Mouse (Mus musculus) lung, adult 2 months (tissue): ENCODE data around the gene Sox18. TPM values are rescaled to one million over a fixed set of nuclear protein-coding genes. Genes with fewer than 3 reads are reported as not detected.

Experiments
- DNase-seq: peaks from one replicate; pipeline ENCODE4 v3.0.0; 2022
- H3K4me1 ChIP-seq: fragments of 200-500 bp; 2 replicates; pipeline ENCODE4 v1.6.1; 2011; ENCODE audit warnings: low read length; ENCODE audit not compliant: control insufficient read depth, insufficient read depth
- H3K4me3 ChIP-seq: fragments of 200-500 bp; replicated peaks from 2 replicates; pipeline ENCODE3; 2011; ENCODE audit warnings: low read depth, mild to moderate bottlenecking, control low read depth, low read length; ENCODE audit errors: extremely low read depth
- CTCF ChIP-seq: fragments of 200-500 bp; IDR thresholded peaks from 2 replicates; pipeline ENCODE4 v1.5.1; 2011; ENCODE audit warnings: mild to moderate bottlenecking, low read length, control low read depth; ENCODE audit not compliant: insufficient read depth
- POLR2A ChIP-seq: fragments of 200-500 bp; IDR thresholded peaks from 2 replicates; pipeline ENCODE4 v1.6.1; 2011; ENCODE audit warnings: low read depth, mild to moderate bottlenecking, control low read depth, low read length, borderline replicate concordance; ENCODE audit errors: extremely low read depth
- polyA plus RNA-seq: library from polyadenylated mRNA; depleted of rRNA; stranded (reverse); fragments of >200 nt; gene quantifications from 2 replicates; pipeline ENCODE4 v1.2.3, GENCODE M21; 2012; rRNA removed

The Sox18 gene
- polyA plus RNA-seq, 1 experiment = 393 TPM

DNA sequence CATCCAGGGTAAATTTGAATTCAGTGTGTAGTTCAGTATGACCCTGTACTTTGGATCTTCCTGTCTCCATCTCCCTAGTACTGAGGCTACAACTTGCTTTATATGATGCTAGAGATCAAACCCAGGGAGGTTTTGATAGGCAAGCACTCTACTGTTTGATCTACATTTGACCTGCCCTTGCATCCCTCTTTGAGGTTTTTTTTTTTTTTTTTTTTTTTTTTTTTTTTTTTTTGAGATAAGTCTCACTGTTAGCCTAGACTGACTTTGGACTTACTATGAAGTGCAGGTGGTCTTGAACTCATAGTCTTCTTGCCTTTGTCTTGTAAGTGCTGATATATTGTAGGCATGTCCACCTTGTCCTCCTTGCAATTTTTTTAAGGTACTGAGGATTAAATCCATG, 43.0 kb downstream of the Sox18 start:
- Histone ChIP-seq H3K4me1 (no peaks in the 10 kb centered on the region), H3K4me3 (no peak overlapping the region)
- DNase-seq = no peak
- TF ChIP-seq CTCF (no peak), POLR2A (no peak)

GRCm38 (mm10) chr2:181623401-181623800, 48.0 kb downstream of the Sox18 start:
- H3K4me3 ChIP-seq = no peak overlapping the region
- no peak for TF ChIP-seq CTCF
- DNase-seq = no peak
- H3K4me1 ChIP-seq = no peaks in the 10 kb centered on the region

Other genes with a start within 250 kb of the Sox18 start
- 14.7 and 17.0 TPM in 2 replicates for gene Zbtb46, start 212.2 kb downstream of the Sox18 start, polyA plus RNA-seq
- not detected in 2 replicates for gene Abhd16b, start 178.4 kb downstream of the Sox18 start, polyA plus RNA-seq
- gene Tpd52l2, start 174.5 kb downstream of the Sox18 start, polyA plus RNA-seq = 44.8 and 47.3 TPM in 2 replicates
- gene Dnajc5, start 151.2 kb downstream of the Sox18 start, polyA plus RNA-seq = 47.4 and 76.4 TPM in 2 replicates
- gene Uckl1, start 86.7 kb downstream of the Sox18 start, polyA plus RNA-seq = 121 and 128 TPM in 2 replicates
- 14.1 and 21.5 TPM in 2 replicates for gene Prpf6, start 79.8 kb downstream of the Sox18 start, polyA plus RNA-seq
- 37.1 and 43.7 TPM in 2 replicates for gene Zfp512b, start 78.8 kb downstream of the Sox18 start, polyA plus RNA-seq
- 24.1 and 24.5 TPM in 2 replicates for gene Samd10, start 72.4 kb downstream of the Sox18 start, polyA plus RNA-seq
- gene Gm29797, start 14.6 kb downstream of the Sox18 start, polyA plus RNA-seq = not detected in 2 replicates
- gene Tcea2, start 8.7 kb upstream of the Sox18 start, polyA plus RNA-seq = 9.9 and 15.7 TPM in 2 replicates
- 77.2 and 82.8 TPM in 2 replicates for gene Rgs19, start 22.3 kb upstream of the Sox18 start, polyA plus RNA-seq
- not detected in 2 replicates for gene Lkaaear1, start 26.8 kb upstream of the Sox18 start, polyA plus RNA-seq
- gene Oprl1, start 43.4 kb upstream of the Sox18 start, polyA plus RNA-seq = 0.06 and 0.09 TPM in 2 replicates
- gene Myt1, start 91.7 kb upstream of the Sox18 start, polyA plus RNA-seq = 0.02 TPM in 1 of 2 replicates, not detected in the other
- gene Pcmtd2, start 166.2 kb upstream of the Sox18 start, polyA plus RNA-seq = 22.5 and 34.4 TPM in 2 replicates
- 2.8 and 5.0 TPM in 2 replicates for gene Polr3k, start 192.7 kb upstream of the Sox18 start, polyA plus RNA-seq